Mouse (Mus musculus) liver, postnatal 0 days (tissue): ENCODE data around the gene Cops7a. TPM values are rescaled to one million over a fixed set of nuclear protein-coding genes. Genes with fewer than 3 reads are reported as not detected.

Source experiments
- ATAC-seq: fragments of 200-750 bp; cut with Nextera tagmentation; 2 replicates; pipeline ENCODE4 v1.8.0; 2017; ENCODE audit warnings: mild to moderate bottlenecking, moderate library complexity
- DNase-seq: peaks from one replicate; pipeline ENCODE4 v3.0.0-alpha.2; 2016
- H3K27ac ChIP-seq: fragments of 300-500 bp; sonication (generic); 2 replicates; pipeline ENCODE4 v1.5.1; 2014; ENCODE audit warnings: antibody characterized with exemption, moderate library complexity, mild to moderate bottlenecking, low read depth
- H3K27me3 ChIP-seq: fragments of 300-500 bp; sonication (generic); 2 replicates; pipeline ENCODE4 v1.6.1; 2014; ENCODE audit warnings: low read length, control low read depth, mixed read lengths; ENCODE audit not compliant: insufficient read depth
- H3K36me3 ChIP-seq: fragments of 300-500 bp; sonication (generic); replicated peaks from 2 replicates; pipeline ENCODE4 v1.6.1; 2014; ENCODE audit warnings: mild to moderate bottlenecking, control low read depth, low read length, moderate library complexity, mixed read lengths; ENCODE audit not compliant: insufficient read depth
- H3K4me1 ChIP-seq: fragments of 300-500 bp; sonication (generic); 2 replicates; pipeline ENCODE4 v1.6.1; 2014; ENCODE audit warnings: antibody characterized with exemption, mild to moderate bottlenecking, control low read depth; ENCODE audit not compliant: insufficient read depth
- H3K4me2 ChIP-seq: fragments of 300-500 bp; sonication (generic); 2 replicates; pipeline ENCODE4 v1.6.1; 2014; ENCODE audit warnings: low read depth, mild to moderate bottlenecking, low read length, moderate library complexity, mixed read lengths
- H3K4me3 ChIP-seq: fragments of 300-500 bp; sonication (generic); 2 replicates; pipeline ENCODE4 v1.5.1; 2014; ENCODE audit warnings: low read depth, low read length
- H3K9ac ChIP-seq: fragments of 300-500 bp; sonication (generic); replicated peaks from 2 replicates; pipeline ENCODE4 v1.6.1; 2014; ENCODE audit warnings: mild to moderate bottlenecking, moderate library complexity
- H3K9me3 ChIP-seq: fragments of 300-500 bp; sonication (generic); 2 replicates; pipeline ENCODE4 v1.6.1; 2016; ENCODE audit warnings: mild to moderate bottlenecking, control low read depth, low read length, mixed read lengths
- CTCF ChIP-seq: sonication (generic); IDR thresholded peaks from 2 replicates; pipeline ENCODE4 v1.5.1; 2016; ENCODE audit warnings: antibody characterized with exemption, low read depth
- EP300 ChIP-seq: IDR thresholded peaks from 2 replicates; pipeline ENCODE4 v1.6.1; 2016; ENCODE audit warnings: antibody characterized with exemption, low read depth, mild to moderate bottlenecking
- WGBS: fragments of 180-500 bp; shearing (Covaris S2); extraction: QIAGEN DNeasy Blood & Tissue Kit; methylation state at CpG from one replicate; pipeline ENCODE4 v1.1.7; 2014; ENCODE audit not compliant: insufficient replicate concordance; 5-methylcytosine and 5-hydroxymethylcytosine counted together
- polyA plus RNA-seq: library from polyadenylated mRNA; unstranded; fragments of >200 nt; fragmentation: Nextera tagmentation; extraction: Ambion mirVana; gene quantifications from 2 replicates; pipeline ENCODE4 v1.2.1, GENCODE M21; 2015

Cops7a gene
- polyA plus RNA-seq, 1 experiment from 2014 or later, result 61.0 TPM

- no peaks in the 10 kb centered on the region for H3K9me3 ChIP-seq
- H3K36me3 ChIP-seq, result no peaks in the 10 kb centered on the region
- H3K27ac ChIP-seq, result peak overlapping the region; percentile 92
- ATAC-seq (peak; percentile 22), DNase-seq (peak; percentile 45)
- 38% methylated on average over 5 of the region's 5 CpGs for WGBS
- peaks cover 9% of the 10 kb centered on the region for H3K4me1 ChIP-seq
- peak overlapping the region; percentile 54 for H3K9ac ChIP-seq
- H3K27me3 ChIP-seq, result no peaks in the 10 kb centered on the region
- peak overlapping the region; percentile 61 for H3K4me2 ChIP-seq
- TF ChIP-seq CTCF (no peak), EP300 (no peak)
- peak overlapping the region; percentile 40 for H3K4me3 ChIP-seq
Measured at GRCm38 (mm10) chr6:124925941-124926340, 39.4 kb downstream of the Cops7a start.

- Histone ChIP-seq H3K9ac (peak overlapping the region; percentile 54), H3K27ac (peak overlapping the region; percentile 92), H3K4me1 (peaks cover 7% of the 10 kb centered on the region), H3K36me3 (no peaks in the 10 kb centered on the region), H3K4me2 (peak overlapping the region; percentile 61), H3K9me3 (no peaks in the 10 kb centered on the region), H3K27me3 (no peaks in the 10 kb centered on the region), H3K4me3 (peak overlapping the region; percentile 40)
- DNase-seq (no peak), ATAC-seq (peak; percentile 33)
- TF ChIP-seq CTCF (0 out of 2 replicates have a peak, but pooled peaks have one; percentile 21), EP300 (no peak)
- 34% methylated on average over 12 of the region's 12 CpGs for WGBS
Measured at GRCm38 (mm10) chr6:124925173-124925793, 40.1 kb downstream of the Cops7a start.

- H3K9me3 ChIP-seq, result no peaks in the 10 kb centered on the region
- peaks cover 23% of the 10 kb centered on the region for H3K27me3 ChIP-seq
- WGBS, result 28% methylated on average over 4 of the region's 4 CpGs
- H3K4me2 ChIP-seq, result no peak overlapping the region
- DNase-seq (no peak), ATAC-seq (no peak)
- TF ChIP-seq EP300 (no peak), CTCF (no peak)
- H3K4me1 ChIP-seq, result peaks cover 11% of the 10 kb centered on the region
- H3K27ac ChIP-seq, result peak overlapping the region; percentile 34; the same call in 1 of the 2 replicates
- no peaks in the 10 kb centered on the region for H3K36me3 ChIP-seq
- H3K9ac ChIP-seq, result no peak overlapping the region
- no peak overlapping the region for H3K4me3 ChIP-seq
Measured at GRCm38 (mm10) chr6:124921539-124921938, 43.8 kb downstream of the Cops7a start.

- no peak overlapping the region for H3K9ac ChIP-seq
- no peak for TF ChIP-seq CTCF
- no peak for TF ChIP-seq EP300
Measured at GRCm38 (mm10) chr6:124920318-124921085, 44.8 kb downstream of the Cops7a start.

GRCm38 (mm10) chr6:124919695-124920317, 45.5 kb downstream of the Cops7a start, which contains the start of gene Ptms:
TSS of gene Ptms (minus strand) at chr6:124920103.
- Histone ChIP-seq H3K27me3 (peaks cover 37% of the 10 kb centered on the region), H3K4me2 (peak within 1 kb of the TSS; percentile 77), H3K4me3 (peak within 1 kb of the TSS; percentile 27), H3K9ac (no peak within 1 kb of the TSS), H3K36me3 (peaks cover under 1% of the 10 kb centered on the region; the same call in 1 of the 2 replicates), H3K27ac (peak within 1 kb of the TSS; percentile 70), H3K9me3 (no peaks in the 10 kb centered on the region), H3K4me1 (peaks cover 18% of the 10 kb centered on the region)
- peak; percentile 70 for ATAC-seq
- WGBS, result 15% methylated on average over 13 of the region's 13 CpGs
- peak; percentile 41; the same call in 1 of the 2 replicates for TF ChIP-seq EP300
- no peak for TF ChIP-seq CTCF
- peak; percentile 83 for DNase-seq

More at GRCm38 (mm10) chr6:124920318-124921085, 44.8 kb downstream of the Cops7a start:
- H3K4me1 ChIP-seq, result peaks cover 13% of the 10 kb centered on the region
- no peak overlapping the region for H3K4me3 ChIP-seq
- 41% methylated on average over 9 of the region's 9 CpGs for WGBS
- H3K27ac ChIP-seq, result peak overlapping the region; percentile 70
- H3K9me3 ChIP-seq, result no peaks in the 10 kb centered on the region
- peaks cover 32% of the 10 kb centered on the region for H3K27me3 ChIP-seq
- H3K36me3 ChIP-seq, result no peaks in the 10 kb centered on the region
- H3K4me2 ChIP-seq, result peak overlapping the region; percentile 58
- ATAC-seq, result no peak
- DNase-seq, result no peak
